Mouse (Mus musculus): ENCODE data around the gene Dennd1b. TPM values are rescaled to one million over a fixed set of nuclear protein-coding genes. Genes with fewer than 3 reads are reported as not detected.
A peak's percentile ranks its signal among the peaks of the same experiment; 100 is the strongest.

Gene Dennd1b
- polyA plus RNA-seq, 1 experiment from 2014 or later: 9.2 TPM

GRCm38 (mm10) chr1:139025882-139026645 lies 62.8 kb downstream of the Dennd1b start:
- ATAC-seq: peak; percentile 50; the same call in 1 of the 2 replicates
- H3K9me3 ChIP-seq (replicated peaks; ENCODE audit: control insufficient read depth, low read length, poor library complexity, severe bottlenecking): no peaks in the 10 kb centered on the region
- no peaks in the 10 kb centered on the region for H3K27me3 ChIP-seq (ENCODE audit: control insufficient read depth, insufficient read depth, low read depth, low read length)
- no peaks in the 10 kb centered on the region for H3K36me3 ChIP-seq (ENCODE audit: control insufficient read depth, insufficient read depth, low read length)
- H3K9ac ChIP-seq (ENCODE audit: low read depth, low read length): no peak overlapping the region
- peak overlapping the region; percentile 60; the same call in 1 of the 2 replicates for H3K27ac ChIP-seq (ENCODE audit: low read length)
- H3K4me2 ChIP-seq (ENCODE audit: low read length): no peak overlapping the region
- WGBS: 24% methylated on average over 8 of the region's 8 CpGs
- H3K4me1 ChIP-seq (ENCODE audit: control insufficient read depth, insufficient read depth, low read length): peaks cover 12% of the 10 kb centered on the region
- no peak overlapping the region for H3K4me3 ChIP-seq (ENCODE audit: low read depth, low read length)

- H3K36me3 ChIP-seq (ENCODE audit: control insufficient read depth, insufficient read depth, low read length): no peaks in the 10 kb centered on the region
- no peak overlapping the region for H3K27ac ChIP-seq (ENCODE audit: low read length)
- peaks cover 8% of the 10 kb centered on the region for H3K4me1 ChIP-seq (ENCODE audit: control insufficient read depth, insufficient read depth, low read length)
- no peak overlapping the region for H3K9ac ChIP-seq (ENCODE audit: low read depth, low read length)
- no peak overlapping the region for H3K4me3 ChIP-seq (ENCODE audit: low read depth, low read length)
- no peak for ATAC-seq
- no peaks in the 10 kb centered on the region for H3K27me3 ChIP-seq (ENCODE audit: control insufficient read depth, insufficient read depth, low read depth, low read length)
- H3K9me3 ChIP-seq (replicated peaks; ENCODE audit: control insufficient read depth, low read length, poor library complexity, severe bottlenecking): no peaks in the 10 kb centered on the region
- H3K4me2 ChIP-seq (ENCODE audit: low read length): no peak overlapping the region
Observed at GRCm38 (mm10) chr1:139029521-139029920, 66.3 kb downstream of the Dennd1b start.

- Histone ChIP-seq H3K9ac (ENCODE audit: low read depth, low read length) (no peak overlapping the region), H3K4me3 (ENCODE audit: low read depth, low read length) (no peak overlapping the region), H3K9me3 (replicated peaks; ENCODE audit: control insufficient read depth, low read length, poor library complexity, severe bottlenecking) (no peaks in the 10 kb centered on the region), H3K36me3 (ENCODE audit: control insufficient read depth, insufficient read depth, low read length) (no peaks in the 10 kb centered on the region), H3K27ac (ENCODE audit: low read length) (no peak overlapping the region), H3K4me2 (ENCODE audit: low read length) (no peak overlapping the region), H3K4me1 (ENCODE audit: control insufficient read depth, insufficient read depth, low read length) (peaks cover 3% of the 10 kb centered on the region; the same call in 1 of the 2 replicates), H3K27me3 (ENCODE audit: control insufficient read depth, insufficient read depth, low read depth, low read length) (no peaks in the 10 kb centered on the region)
- WGBS: 88% methylated on average over 1 of the region's 1 CpGs
- no peak for ATAC-seq
Observed at GRCm38 (mm10) chr1:139032411-139032810, 69.2 kb downstream of the Dennd1b start.

- Histone ChIP-seq H3K27me3 (ENCODE audit: control insufficient read depth, insufficient read depth, low read depth, low read length) (no peaks in the 10 kb centered on the region), H3K27ac (ENCODE audit: low read length) (no peak overlapping the region), H3K9me3 (replicated peaks; ENCODE audit: control insufficient read depth, low read length, poor library complexity, severe bottlenecking) (no peaks in the 10 kb centered on the region), H3K4me2 (ENCODE audit: low read length) (no peak overlapping the region), H3K4me3 (ENCODE audit: low read depth, low read length) (no peak overlapping the region), H3K4me1 (ENCODE audit: control insufficient read depth, insufficient read depth, low read length) (peaks cover 7% of the 10 kb centered on the region; the same call in 1 of the 2 replicates), H3K9ac (ENCODE audit: low read depth, low read length) (no peak overlapping the region), H3K36me3 (ENCODE audit: control insufficient read depth, insufficient read depth, low read length) (no peaks in the 10 kb centered on the region)
- no peak for ATAC-seq
- WGBS: 61% methylated on average over 4 of the region's 4 CpGs
Observed at GRCm38 (mm10) chr1:139035141-139035540, 71.9 kb downstream of the Dennd1b start.

GRCm38 (mm10) chr1:139036302-139036701 lies 73.1 kb downstream of the Dennd1b start:
- Histone ChIP-seq H3K27me3 (ENCODE audit: control insufficient read depth, insufficient read depth, low read depth, low read length) (no peaks in the 10 kb centered on the region), H3K4me3 (ENCODE audit: low read depth, low read length) (no peak overlapping the region), H3K4me1 (ENCODE audit: control insufficient read depth, insufficient read depth, low read length) (peaks cover 7% of the 10 kb centered on the region; the same call in 1 of the 2 replicates), H3K27ac (ENCODE audit: low read length) (no peak overlapping the region), H3K9ac (ENCODE audit: low read depth, low read length) (no peak overlapping the region), H3K4me2 (ENCODE audit: low read length) (no peak overlapping the region), H3K9me3 (replicated peaks; ENCODE audit: control insufficient read depth, low read length, poor library complexity, severe bottlenecking) (no peaks in the 10 kb centered on the region), H3K36me3 (ENCODE audit: control insufficient read depth, insufficient read depth, low read length) (no peaks in the 10 kb centered on the region)
- no peak for ATAC-seq
- 93% methylated on average over 1 of the region's 1 CpGs for WGBS

GRCm38 (mm10) chr1:139036768-139037507 lies 73.7 kb downstream of the Dennd1b start:
- WGBS: 57% methylated on average over 7 of the region's 7 CpGs
- H3K27ac ChIP-seq (ENCODE audit: low read length): 0 out of 2 replicates have a peak overlapping the region, but pooled peaks have one; percentile 11
- H3K4me2 ChIP-seq (ENCODE audit: low read length): no peak overlapping the region

GRCm38 (mm10) chr1:139038074-139038473 lies 74.8 kb downstream of the Dennd1b start:
- ATAC-seq: peak; percentile 94
- Histone ChIP-seq H3K9me3 (replicated peaks; ENCODE audit: control insufficient read depth, low read length, poor library complexity, severe bottlenecking) (no peaks in the 10 kb centered on the region), H3K9ac (ENCODE audit: low read depth, low read length) (no peak overlapping the region), H3K4me1 (ENCODE audit: control insufficient read depth, insufficient read depth, low read length) (peaks cover 7% of the 10 kb centered on the region; the same call in 1 of the 2 replicates), H3K36me3 (ENCODE audit: control insufficient read depth, insufficient read depth, low read length) (no peaks in the 10 kb centered on the region), H3K4me2 (ENCODE audit: low read length) (no peak overlapping the region), H3K27ac (ENCODE audit: low read length) (no peak overlapping the region), H3K4me3 (ENCODE audit: low read depth, low read length) (no peak overlapping the region), H3K27me3 (ENCODE audit: control insufficient read depth, insufficient read depth, low read depth, low read length) (no peaks in the 10 kb centered on the region)
- 20% methylated on average over 4 of the region's 4 CpGs for WGBS

More at GRCm38 (mm10) chr1:139036768-139037507, 73.7 kb downstream of the Dennd1b start:
- Histone ChIP-seq H3K9me3 (replicated peaks; ENCODE audit: control insufficient read depth, low read length, poor library complexity, severe bottlenecking) (no peaks in the 10 kb centered on the region), H3K4me1 (ENCODE audit: control insufficient read depth, insufficient read depth, low read length) (peaks cover 7% of the 10 kb centered on the region; the same call in 1 of the 2 replicates), H3K27me3 (ENCODE audit: control insufficient read depth, insufficient read depth, low read depth, low read length) (no peaks in the 10 kb centered on the region), H3K36me3 (ENCODE audit: control insufficient read depth, insufficient read depth, low read length) (no peaks in the 10 kb centered on the region), H3K4me3 (ENCODE audit: low read depth, low read length) (no peak overlapping the region), H3K9ac (ENCODE audit: low read depth, low read length) (no peak overlapping the region)
- no peak for ATAC-seq

- H3K4me1 ChIP-seq (ENCODE audit: control insufficient read depth, insufficient read depth, low read length): peaks cover 7% of the 10 kb centered on the region; the same call in 1 of the 2 replicates
- H3K9ac ChIP-seq (ENCODE audit: low read depth, low read length): no peak overlapping the region
- H3K4me2 ChIP-seq (ENCODE audit: low read length): no peak overlapping the region
- H3K4me3 ChIP-seq (ENCODE audit: low read depth, low read length): no peak overlapping the region
- no peaks in the 10 kb centered on the region for H3K9me3 ChIP-seq (replicated peaks; ENCODE audit: control insufficient read depth, low read length, poor library complexity, severe bottlenecking)
- 51% methylated on average over 3 of the region's 3 CpGs for WGBS
- H3K27ac ChIP-seq (ENCODE audit: low read length): no peak overlapping the region
- ATAC-seq: peak; percentile 71; the same call in 1 of the 2 replicates
- no peaks in the 10 kb centered on the region for H3K27me3 ChIP-seq (ENCODE audit: control insufficient read depth, insufficient read depth, low read depth, low read length)
- no peaks in the 10 kb centered on the region for H3K36me3 ChIP-seq (ENCODE audit: control insufficient read depth, insufficient read depth, low read length)
Observed at GRCm38 (mm10) chr1:139038620-139039019, 75.4 kb downstream of the Dennd1b start.
